Mouse (Mus musculus) left cerebral cortex, adult 6 months (tissue): ENCODE results near the gene Clcn6. TPM values are rescaled to one million over a fixed set of nuclear protein-coding genes. Genes with fewer than 3 reads are reported as not detected.

Experiments
- long read RNA-seq, 2 experiments: library from polyadenylated mRNA; unstranded; transcript quantifications; one replicate each; pipeline ENCODE4 v2.0.0; 2019 to 2020
- polyA plus RNA-seq: library from polyadenylated mRNA; unstranded; fragments of <200 nt; fragmentation: Nextera tagmentation; gene quantifications from 2 replicates; pipeline ENCODE4 v1.2.3, GENCODE M21; 2021

The Clcn6 gene
- polyA plus RNA-seq, result 10.9 and 23.5 TPM in 2 replicates
- long read RNA-seq, experiment 1, transcript Clcn6-201 (23 exons, 3,306 nt), result major isoform, 13 of 31 reads
- long read RNA-seq, experiment 1, partial matches to known transcripts, result 4 of 31 reads
- long read RNA-seq, experiment 1, other reads (novel, unspliced or antisense), result 14 of 31 reads
- long read RNA-seq, experiment 2, partial matches to known transcripts, result 4 of 26 reads
- long read RNA-seq, experiment 2, other reads (novel, unspliced or antisense), result 22 of 26 reads

DNA sequence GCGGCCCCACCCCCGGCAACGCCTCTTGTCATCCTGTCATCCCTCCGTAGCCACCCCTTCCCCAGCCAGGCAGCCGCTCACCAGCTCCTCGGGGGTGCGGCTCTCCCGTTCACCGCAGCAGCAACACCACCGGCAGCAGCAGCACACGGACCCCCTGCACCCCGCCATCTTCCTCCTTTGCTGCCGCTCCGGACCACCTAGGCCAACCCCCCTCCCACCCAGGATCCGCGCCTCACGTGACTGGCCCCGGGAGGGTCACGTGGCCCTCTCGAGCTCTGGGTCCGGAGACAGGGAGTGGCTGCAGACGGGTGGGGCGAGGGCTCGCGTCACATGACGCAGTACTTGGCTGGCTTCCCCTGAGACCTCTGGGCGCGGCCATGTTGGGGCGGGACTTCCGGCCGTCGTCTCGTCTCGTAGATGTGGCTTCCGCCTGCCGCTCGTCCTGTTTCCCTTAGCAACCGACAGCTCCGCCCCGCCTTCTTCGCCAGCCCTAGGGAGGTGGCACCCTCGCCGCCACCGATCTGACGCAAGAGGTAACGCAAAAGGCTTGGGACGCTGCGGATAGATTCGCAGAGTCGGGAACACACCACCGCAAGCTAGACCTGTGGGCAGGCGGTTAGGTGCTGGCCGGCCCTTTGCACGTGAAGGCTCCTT lies at the start of gene Clcn6, which contains the start of gene Mthfr:
Clcn6 (minus strand) TSS at position 222 of the 654 bp plus-strand sequence.
Mthfr (plus strand) TSS at position 478 of the 654 bp plus-strand sequence.

DNA sequence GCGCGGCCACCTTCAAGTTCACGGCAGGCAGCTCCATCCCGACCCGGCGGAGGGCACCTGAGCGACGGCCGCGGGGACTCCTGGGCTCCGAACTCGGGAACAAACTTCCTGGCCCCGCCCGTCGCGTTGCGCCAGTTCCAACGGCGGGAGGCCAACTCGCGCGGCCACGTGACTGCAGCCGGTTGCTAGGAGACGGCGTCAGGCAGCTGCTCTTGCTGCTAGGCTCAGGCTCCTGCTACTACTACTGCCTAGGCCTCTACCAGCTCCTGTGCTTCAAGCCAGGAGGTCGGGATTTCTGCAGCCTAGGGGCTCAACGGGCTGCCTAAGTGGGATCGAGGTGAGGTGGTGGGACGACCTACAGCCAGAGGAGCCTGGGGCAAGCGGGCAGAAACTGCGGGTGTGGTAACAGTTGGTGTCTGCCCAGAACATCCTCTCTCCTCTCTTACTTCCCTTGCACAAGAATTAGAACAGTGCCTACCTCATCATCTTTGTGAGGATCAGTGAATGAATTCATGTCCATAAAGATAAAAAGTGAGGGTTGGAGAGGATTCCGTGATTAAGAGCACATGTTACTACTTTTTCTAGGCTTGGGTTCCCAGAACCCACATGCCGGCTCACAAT lies 49.4 kb upstream of the Clcn6 start, which contains the start of gene Agtrap:
Agtrap (minus strand) TSS at position 125 of the 621 bp plus-strand sequence.

DNA sequence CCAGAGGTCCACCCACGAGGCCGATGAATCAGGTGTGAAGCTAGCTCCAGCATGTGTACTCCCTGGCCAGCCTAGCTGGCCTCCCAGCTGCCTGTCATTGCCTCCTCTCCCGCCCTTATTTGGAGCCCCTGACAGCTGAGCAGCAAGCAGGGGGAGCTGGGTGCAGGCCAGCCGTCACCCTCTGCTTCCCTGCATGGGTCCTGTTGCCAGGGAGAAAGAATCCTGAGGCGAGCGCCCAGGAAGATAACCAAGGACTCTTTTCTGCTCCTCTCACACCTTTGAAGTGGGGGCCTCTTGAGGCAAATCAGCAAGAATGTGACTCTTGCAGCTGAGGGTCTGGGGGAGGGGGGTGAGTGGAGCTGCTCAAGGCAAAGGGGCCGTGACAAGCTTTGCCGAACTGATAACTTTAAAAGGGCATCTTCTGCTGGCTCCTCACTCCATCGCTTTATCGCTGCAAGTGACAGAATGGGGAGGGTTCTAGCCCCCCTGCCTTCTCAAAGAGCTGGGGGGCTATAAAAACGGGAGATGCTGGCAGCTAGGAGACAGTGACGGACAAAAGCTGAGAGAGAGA lies 38.3 kb downstream of the Clcn6 start, which contains the start of gene Nppa:
Nppa (plus strand) TSS at position 521 of the 571 bp plus-strand sequence.

DNA sequence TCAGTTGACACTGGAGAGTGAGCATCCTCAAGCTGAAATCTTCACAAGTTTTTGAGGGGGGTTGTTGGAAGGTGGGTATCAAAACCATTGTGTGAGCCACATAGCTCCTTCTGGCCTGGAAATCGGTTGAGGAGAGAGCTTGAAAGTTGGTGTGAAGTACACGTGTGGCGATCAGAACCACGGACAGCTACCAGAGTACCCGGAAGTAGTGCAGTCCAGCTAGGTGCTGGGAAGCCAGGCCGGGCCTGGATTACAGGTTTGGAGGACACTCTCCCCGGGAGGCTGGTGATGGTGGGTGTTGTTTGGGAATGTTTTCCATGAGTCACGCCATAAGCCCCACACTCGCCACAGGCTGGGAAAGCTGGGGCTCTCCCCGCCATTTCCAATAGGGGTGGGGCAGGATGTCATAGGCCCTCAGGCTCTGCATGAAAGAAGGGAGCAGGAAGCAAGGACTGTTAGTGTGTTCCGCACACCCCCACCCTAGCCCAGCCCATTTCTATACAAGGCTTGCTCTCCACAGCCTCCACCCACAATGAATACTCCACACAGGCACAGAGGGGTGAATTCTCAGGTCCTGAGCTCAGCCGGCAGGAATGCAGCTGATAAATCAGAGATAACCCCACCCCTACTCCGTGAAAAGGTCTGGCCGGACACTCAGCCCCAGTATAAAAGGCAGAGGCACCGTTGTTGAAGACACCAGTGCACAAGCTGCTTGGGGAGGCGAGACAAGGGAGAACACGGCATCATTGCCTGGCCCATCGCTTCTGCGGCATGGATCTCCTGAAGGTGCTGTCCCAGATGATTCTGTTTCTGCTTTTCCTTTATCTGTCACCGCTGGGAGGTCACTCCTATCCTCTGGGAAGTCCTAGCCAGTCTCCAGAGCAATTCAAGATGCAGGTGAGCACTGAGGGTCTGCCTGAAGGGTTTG lies 53.2 kb downstream of the Clcn6 start, which contains the start of gene Nppb:
Nppb (plus strand) TSS at position 584 of the 928 bp plus-strand sequence.

Other genes starting within 250 kb of the Clcn6 start
- 1.6 and 1.9 TPM in 2 replicates for gene Zfp984, start 229.0 kb downstream of the Clcn6 start, polyA plus RNA-seq
- 1.9 and 2.6 TPM in 2 replicates for gene Zfp933, start 190.5 kb downstream of the Clcn6 start, polyA plus RNA-seq
- 7.3 and 7.7 TPM in 2 replicates for gene Miip, start 170.0 kb downstream of the Clcn6 start, polyA plus RNA-seq
- gene Fv1, start 169.8 kb downstream of the Clcn6 start, polyA plus RNA-seq, result 1.9 and 3.0 TPM in 2 replicates
- gene Mfn2, start 134.1 kb downstream of the Clcn6 start, polyA plus RNA-seq, result 74.5 and 85.6 TPM in 2 replicates
- gene Plod1, start 102.1 kb downstream of the Clcn6 start, polyA plus RNA-seq, result 11.5 and 13.4 TPM in 2 replicates
- 4.5 and 10.2 TPM in 2 replicates for gene 2510039O18Rik, start 97.9 kb downstream of the Clcn6 start, polyA plus RNA-seq
- gene Nppb, start 53.0 kb downstream of the Clcn6 start, polyA plus RNA-seq, result not detected in 2 replicates
- gene Nppa, start 38.1 kb downstream of the Clcn6 start, polyA plus RNA-seq, result 0.31 TPM in 1 of 2 replicates, not detected in the other
- 3.8 and 4.1 TPM in 2 replicates for gene Mthfr, start 256 bp upstream of the Clcn6 start, polyA plus RNA-seq
- 7.0 TPM in 2 replicates for gene Agtrap, start 49.2 kb upstream of the Clcn6 start, polyA plus RNA-seq
- gene Mad2l2, start 91.6 kb upstream of the Clcn6 start, polyA plus RNA-seq, result 28.3 and 28.9 TPM in 2 replicates
- 0.07 and 0.10 TPM in 2 replicates for gene Draxin, start 91.9 kb upstream of the Clcn6 start, polyA plus RNA-seq
- gene Fbxo6, start 113.3 kb upstream of the Clcn6 start, polyA plus RNA-seq, result 36.5 and 48.5 TPM in 2 replicates
- 133 and 147 TPM in 2 replicates for gene Fbxo44, start 121.7 kb upstream of the Clcn6 start, polyA plus RNA-seq
- gene Fbxo2, start 121.8 kb upstream of the Clcn6 start, polyA plus RNA-seq, result 138 and 183 TPM in 2 replicates
- 11.2 and 13.5 TPM in 2 replicates for gene Disp3, start 249.1 kb upstream of the Clcn6 start, polyA plus RNA-seq